Mouse (Mus musculus): ENCODE data around the gene Crisp4. TPM values are rescaled to one million over a fixed set of nuclear protein-coding genes. Genes with fewer than 3 reads are reported as not detected.

Gene Crisp4
- not detected for polyA plus RNA-seq (2015; fragmentation: Illumina TruSeq; extraction: RNeasy Lipid Tissue Mini Kit (QIAGEN cat#74804); ENCODE audit: insufficient read depth, low read depth, low replicate concordance)

DNA sequence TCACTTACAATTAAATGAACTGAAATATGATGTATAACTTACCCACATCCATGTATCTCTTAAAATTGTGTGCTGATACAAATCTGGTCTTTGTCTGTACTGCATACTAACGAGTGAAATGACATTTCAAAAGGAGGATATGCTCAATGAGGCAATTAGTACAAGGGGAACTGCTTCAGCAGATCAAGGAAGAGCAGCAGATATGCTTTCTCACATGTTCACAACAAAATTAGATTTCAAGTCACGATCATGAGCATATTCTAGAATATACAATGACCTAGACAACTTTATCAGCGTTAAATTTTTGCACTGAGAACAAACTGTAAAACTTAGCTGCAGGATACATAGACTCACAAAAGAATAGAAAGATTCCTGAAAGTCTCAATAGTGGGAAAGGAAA is at the start of gene Crisp4:
TSS of gene Crisp4 (minus strand) at position 101 of the 400 bp plus-strand sequence.

Other genes starting within 250 kb of the Crisp4 start
- gene Defb18, start 91.5 kb upstream of the Crisp4 start, polyA plus RNA-seq (2015; fragmentation: Illumina TruSeq; extraction: RNeasy Lipid Tissue Mini Kit (QIAGEN cat#74804); ENCODE audit: insufficient read depth, low read depth, low replicate concordance), result not detected
- gene Defb41, start 119.2 kb upstream of the Crisp4 start, polyA plus RNA-seq (2015; fragmentation: Illumina TruSeq; extraction: RNeasy Lipid Tissue Mini Kit (QIAGEN cat#74804); ENCODE audit: insufficient read depth, low read depth, low replicate concordance), result not detected